Mouse (Mus musculus) right cerebral cortex, postnatal 36 days (tissue): ENCODE measurements around the gene Mif.
"Not testable (repeated sequence)": the region's sequence is repeated elsewhere in the genome, so short reads cannot be mapped to it uniquely, and the experiment has no call there.

ENCODE experiments used
- DNase-seq, 2 experiments: peaks; one replicate each; pipeline ENCODE4 v3.0.0; 2022; ENCODE audit warnings: low spot score in 2 of 2, mixed read lengths in 1 of 2

The Mif gene

DNA sequence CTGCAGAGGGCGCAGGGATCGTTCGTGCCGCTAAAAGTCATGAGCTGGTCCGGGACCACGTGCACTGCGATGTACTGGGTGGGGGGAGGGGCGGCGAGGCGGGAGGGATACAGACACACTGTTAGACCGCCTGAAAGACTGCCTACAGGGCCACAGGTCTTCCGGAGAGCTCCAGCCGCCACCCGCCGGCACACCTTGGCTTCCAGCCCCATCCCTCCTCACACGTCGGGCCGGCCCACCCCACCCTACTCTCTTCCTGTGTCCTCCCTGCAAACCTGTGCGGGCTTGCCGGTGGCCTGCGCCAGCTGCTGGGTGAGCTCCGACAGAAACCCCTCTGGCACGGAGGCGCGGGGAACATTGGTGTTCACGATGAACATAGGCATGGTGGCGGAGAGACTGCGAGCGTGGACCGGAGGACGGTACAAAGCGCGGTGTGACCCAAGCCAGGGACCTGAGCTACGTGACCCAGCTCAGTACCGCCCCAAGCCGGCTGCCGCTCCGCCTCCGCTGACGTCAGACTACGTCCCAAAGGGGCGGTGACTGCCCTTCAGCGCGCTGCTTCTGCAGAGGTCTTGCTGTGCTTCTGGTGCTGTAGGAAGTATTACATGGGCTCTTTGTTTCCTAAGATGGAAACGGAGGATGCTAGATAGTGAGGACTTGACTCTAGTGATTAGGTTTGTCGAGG lies at the start of gene Mif:
TSS of gene Mif (minus strand) at position 455 of the 685 bp plus-strand sequence.
- DNase-seq: peak; percentile 73 to 80

DNA sequence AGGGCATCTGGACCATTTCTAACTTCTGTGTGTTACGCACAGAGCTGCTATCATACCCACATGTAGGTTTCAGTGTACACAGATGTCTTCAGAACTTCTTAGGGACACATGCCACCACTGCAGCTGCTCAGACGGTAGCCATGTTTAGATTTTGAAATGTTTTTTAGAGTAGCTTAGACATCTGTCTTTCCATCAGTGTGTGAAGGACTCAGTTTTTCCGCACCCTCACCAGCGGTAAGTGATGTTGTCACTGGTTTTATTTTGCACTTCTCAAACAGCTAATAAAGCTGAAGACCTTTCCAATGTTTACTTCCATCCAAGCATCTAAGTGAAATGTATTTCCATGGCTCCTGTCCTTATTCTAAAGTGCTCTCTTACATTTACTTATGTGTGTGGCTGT lies 46.8 kb upstream of the Mif start:
- DNase-seq: no peak

DNA sequence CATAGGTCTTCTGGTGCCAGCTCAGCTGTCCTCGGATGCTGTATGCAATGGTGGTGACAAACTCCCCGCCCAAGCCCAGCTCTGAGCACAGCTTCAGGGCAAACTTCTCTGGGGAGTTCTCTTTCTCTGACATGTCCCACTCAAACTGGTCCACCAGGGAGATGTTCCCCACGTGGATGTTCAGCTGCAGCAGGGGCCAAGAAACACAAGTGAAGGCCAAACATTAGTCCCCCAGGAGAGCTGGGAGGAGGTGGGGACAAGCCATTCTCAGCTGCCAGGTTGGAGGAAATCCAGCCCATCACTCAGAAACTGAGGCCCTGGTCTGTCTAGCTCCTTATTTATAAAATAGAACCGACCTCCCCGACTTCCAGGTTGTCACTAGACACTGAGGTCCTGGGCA lies 44.4 kb upstream of the Mif start:
- DNase-seq: no peak

DNA sequence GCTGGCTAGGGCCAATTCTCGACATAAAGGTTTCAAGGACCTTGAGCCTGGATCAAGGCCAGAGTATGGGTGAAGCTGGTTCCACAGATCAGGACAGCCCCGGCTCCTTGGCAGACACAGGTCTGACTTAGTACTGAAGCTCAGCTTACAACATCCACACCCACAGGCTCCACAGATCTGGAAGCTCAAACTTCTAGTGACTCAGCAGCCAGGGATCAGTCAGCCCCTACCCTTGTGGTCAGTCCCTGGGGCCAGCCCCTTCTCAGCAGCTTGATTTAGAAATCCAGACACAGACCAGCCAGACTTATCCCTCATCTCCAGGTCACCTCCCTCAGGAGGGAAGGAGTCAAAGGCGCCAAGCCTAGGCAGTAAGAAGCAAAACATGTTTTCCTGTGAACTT lies 38.8 kb upstream of the Mif start:
- DNase-seq: no peak

DNA sequence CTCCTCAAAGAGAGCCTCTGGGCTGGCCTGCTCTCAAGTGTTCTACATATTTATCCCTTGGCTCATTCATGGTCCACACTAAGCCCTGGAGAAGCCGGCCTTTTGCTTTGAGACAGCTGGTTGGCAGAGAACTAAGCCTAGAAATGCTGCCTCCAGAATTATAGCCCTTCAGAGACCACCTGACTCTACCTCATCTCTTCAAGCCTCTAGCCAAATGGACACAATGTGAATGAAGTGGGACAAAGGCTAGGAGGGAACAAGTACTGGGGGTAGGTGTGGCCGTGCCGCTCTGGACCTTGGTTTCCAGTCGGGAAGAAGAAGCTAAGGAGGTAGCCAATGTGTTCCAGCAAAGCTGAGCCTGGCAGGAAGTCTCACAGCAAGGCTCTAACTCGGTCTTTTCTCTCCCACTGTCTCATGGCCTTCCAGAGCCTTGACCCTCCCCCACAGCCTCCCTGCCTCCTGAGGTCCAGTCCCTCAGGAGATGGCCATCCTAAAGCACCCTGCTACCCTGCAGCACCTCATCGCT lies 38.1 kb upstream of the Mif start:
- DNase-seq: no peak

DNA sequence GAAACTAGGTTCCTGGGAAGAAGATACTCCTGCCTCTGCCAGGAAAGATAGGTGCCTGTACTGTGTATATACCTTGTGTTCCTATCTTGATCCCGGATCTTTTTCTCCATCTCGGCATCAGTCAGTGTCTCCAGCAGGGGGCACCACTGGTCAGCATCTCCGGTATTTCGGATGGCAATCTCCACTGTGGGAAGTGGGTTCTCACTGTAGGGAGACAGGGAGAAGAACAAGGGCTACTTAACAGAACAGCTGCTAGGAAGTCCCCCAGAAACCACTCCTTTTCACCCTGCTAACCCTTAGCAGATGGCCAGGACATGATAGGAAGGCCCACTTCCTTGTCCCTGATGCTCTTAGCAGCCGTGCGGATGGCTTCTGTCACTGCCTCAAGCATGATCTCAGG lies 37.3 kb upstream of the Mif start:
- peak; percentile 51 to 52 for DNase-seq

DNA sequence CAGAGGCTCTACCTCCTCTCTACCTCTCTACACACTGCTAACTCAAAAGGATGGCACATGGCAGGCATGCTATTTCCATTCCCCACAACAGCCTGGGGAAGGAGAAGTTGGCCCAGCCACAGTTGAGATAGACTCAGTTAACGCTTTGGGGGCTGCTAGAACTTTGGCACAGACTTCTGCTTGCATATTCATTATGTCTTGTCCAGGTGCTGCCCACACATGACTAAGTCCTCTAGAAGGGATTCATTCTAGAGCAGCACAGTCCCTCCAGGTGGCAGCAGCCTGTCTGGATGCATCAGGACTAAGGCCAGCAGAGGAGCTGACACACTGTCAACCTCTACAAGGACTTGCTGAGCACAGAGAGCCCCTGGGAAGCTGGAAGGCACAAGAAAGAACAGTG lies 36.2 kb upstream of the Mif start:
- DNase-seq: peak; percentile 37 to 71

DNA sequence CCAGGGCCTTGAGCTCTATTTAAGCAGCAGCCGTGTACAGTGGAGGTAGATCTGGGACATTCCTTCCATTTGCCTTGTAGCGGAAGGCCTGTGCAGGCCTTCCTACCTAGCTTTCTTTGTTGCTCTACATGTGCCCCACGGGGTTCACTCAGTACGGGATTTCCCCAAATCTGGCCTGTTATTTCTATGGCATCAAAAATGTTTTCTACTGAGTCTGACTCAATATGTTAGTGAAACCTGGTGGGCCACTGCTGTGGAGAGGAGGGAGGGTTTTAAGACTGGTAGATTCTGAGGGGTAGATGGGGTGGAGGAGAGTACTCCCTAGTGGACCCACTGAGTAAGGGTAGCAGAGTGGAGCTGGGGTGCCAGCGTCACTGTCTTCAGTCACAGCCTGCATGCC lies 35.7 kb upstream of the Mif start:
- no peak for DNase-seq

DNA sequence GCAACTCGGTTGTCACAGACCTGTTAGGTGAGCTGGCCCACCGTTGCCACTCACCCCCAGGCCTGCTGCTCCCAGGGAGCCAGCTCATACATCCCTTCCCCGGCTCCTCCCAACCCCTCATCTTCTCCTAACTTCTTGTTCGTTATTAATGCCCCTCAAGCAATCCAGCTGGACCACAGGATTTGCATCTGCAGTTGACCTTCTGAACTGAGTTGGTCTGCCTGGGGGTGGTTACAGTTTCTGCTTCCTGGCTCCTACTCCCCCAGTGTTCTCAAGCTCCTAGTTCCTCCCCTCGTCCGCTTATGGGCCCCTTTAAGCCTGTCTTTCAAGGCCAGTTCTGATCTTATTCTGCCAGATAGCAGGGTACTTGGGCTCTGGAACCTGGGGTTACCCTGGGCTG lies 34.6 kb upstream of the Mif start:
- no peak for DNase-seq

DNA sequence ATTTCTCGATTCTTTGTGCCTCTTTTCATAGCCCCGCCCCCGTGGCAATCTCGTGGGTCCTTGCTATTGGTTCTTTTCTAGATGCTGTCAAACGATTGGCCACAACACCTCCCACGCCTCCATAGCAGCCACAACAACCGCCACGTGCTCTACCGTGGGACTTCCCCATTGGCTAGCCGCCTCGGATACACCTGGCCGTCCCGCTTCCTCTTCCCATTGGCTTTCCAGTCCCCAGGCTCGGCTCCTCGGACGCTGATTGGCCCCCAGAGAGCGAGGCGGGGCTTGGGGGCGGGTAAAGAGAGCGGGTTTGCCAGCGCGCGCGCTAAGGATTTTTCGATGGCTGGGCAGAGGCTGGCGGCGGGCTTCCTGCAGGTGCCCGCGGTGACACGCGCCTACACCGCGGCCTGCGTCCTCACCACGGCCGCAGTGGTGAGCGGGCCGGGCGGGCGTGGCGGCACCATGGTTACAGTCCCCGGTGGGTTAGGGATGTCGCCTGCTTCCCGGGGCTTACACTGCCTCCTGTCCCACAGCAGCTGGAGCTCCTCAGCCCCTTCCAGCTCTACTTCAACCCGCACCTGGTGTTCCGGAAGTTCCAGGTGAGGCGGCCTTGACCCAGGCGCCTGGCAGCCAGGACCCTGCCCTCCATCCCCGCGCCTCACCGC lies 33.2 kb upstream of the Mif start, which contains the start of gene Derl3:
TSS of gene Derl3 (plus strand) at position 325 of the 662 bp plus-strand sequence.
- peak; percentile 97 to 98 for DNase-seq

DNA sequence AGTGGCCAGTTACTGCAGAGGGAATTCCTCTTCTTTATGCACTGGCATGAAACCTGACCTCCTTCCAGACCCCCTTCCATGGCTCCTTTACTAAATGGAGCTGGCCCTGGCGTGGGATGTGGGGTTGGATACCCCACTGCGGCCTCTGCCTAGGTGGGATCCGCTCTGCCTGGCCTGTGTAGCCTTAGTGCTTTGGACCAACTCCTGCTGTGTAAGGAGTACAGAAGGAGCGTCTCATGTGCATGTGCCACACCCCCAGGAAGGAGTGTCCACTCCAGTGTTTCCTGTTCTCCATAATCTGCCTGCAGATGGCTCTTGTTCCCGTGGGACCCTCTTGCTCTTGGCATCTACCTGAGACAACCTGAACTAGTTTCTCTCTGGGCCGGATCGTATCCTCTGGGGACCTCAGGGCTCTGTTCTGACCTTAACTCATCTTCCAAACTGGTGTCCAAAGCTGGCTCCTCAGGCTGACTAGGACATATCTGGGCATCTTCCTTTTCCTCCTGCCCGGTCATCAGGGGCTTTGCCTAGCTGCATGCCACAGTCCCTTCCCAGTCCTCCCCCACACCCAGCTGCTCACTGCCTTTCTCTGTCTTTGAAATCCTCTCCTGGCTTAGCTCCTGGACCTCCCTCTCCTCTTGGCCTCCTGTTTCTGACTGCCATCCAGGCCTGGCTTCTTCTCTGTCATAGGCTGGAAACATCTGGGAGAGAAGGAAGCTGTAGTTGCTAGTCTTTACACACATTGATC lies 29.5 kb upstream of the Mif start:
- no peak for DNase-seq

DNA sequence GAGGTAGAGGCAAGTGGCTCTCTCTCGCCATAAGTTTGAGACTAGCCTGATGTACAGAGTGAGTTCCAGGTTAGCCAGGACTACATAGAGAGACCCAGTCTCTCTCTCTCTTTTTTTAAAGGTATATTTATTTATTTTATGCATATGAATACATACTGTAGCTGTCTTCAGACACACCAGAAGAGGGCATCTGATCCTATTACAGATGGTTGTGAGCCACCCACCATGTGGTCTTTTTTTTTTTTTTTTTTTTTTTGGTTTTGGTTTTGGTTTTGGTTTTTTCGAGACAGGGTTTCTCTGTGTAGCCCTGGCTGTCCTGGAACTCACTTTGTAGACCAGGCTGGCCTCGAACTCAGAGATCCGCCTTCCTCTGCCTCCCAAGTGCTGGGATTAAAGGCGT lies 27.5 kb upstream of the Mif start:
- DNase-seq: not testable (repeated sequence)

DNA sequence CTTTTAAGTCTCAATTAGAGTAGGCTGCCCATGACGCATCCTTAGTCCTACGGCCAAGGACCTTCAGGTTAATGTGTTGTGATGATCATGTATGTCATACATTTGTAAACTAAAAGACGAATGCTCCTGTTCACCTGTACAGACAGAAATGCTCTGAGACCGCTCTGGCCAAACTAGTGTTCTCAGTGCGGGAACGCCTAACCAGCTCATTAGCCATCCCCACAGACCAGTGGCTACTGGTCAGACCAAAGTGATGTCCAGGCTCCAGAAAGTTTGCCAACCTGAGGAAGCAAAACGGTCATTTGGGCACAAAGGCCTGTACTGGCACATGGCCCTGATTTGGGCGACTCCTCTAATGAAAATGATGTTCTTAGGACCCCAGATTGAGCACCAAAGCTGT lies 24.7 kb upstream of the Mif start:
- DNase-seq: no peak

DNA sequence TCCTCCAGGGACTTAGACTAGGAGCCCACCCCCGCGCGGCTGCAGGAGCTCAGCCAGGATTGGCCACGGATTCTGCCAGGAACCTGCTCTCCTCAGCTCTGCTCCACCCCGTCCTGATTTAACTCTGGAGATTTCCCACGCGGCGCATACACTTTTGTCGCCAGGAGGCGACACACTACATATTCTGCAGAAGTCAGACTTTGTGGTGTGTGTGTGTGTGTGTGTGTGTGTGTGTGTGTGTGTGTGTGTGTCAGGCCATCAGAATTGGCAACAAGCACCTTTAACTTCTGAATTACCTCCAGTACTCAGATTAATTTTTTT lies 23.2 kb upstream of the Mif start:
- peak; percentile 82 to 85 for DNase-seq

DNA sequence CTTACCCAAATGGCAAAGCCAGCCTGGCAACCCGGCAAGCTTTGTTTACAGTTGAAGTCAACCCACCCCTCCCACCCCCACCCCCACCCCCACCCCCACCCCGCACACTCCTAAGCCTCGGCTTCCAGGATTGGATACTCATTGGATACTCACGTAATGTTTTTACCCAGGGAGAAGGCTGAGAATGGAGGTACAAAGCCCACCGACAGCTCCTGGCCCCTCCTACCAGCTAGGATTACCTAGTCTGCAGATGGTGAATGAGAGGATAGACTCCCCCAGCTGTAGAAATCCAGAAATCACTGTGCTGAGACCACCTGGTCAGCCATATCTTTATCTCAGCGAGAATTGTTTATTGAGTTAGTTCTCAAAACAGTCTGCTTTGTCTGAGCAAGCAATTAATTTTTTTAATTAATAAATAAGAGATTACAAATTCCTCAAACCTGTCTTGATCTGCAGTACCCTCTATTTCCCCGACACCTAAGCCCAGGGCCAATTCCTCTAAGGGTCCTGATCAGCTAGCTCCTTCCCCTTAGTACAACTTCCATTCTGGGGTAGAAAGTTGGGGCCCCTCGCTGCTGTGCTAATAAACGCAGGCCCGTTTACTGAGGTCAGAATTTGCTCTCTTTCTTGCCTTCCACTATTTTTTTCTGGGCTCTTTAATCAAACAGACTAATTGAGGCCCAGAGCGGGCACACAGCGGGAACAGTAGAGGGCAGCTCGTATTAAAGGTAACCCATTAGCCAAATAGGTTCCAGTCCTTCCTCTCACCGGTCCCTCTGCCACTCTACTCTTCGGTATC lies 22.6 kb upstream of the Mif start:
- DNase-seq: no peak

DNA sequence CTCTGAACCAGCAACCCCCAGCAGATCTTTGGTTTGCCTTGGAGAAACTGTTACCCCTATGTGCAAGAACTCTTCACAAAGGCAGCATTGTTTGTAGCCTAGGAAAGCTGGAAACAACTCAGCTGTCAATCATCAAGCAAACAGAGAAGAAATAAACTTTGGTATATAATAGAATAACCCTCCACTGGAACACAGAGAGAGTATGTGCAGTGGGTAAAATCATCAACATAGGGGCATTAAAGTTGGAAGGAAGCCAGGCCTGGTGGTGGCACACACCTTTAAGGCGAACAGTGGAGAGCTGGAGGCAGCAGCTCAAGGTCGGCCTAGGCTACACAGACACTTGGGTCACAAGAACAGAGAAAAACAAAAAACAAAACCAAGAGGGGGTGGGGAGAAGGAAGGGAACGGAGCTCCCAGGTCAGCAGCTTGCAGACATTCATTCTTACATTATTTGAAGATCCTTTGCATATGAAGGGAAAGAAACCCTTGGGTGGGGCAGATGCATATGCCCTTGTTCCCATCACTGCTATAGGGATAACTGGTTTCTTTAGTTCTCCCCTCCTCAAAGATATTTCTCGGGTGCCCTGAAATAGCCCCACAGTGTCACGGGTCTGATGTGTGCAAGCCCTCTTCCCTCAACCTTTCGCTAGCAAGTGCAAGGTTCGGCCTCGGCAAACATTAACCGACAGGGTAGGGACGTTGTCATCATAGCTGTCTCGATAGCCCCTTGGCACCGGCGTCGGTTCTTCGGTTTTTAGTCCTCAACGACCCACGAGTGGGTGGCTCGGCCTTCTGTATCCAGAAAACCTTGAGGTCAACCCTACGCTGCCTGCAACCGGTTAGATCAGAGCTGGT lies 21.8 kb upstream of the Mif start:
- no peak for DNase-seq

DNA sequence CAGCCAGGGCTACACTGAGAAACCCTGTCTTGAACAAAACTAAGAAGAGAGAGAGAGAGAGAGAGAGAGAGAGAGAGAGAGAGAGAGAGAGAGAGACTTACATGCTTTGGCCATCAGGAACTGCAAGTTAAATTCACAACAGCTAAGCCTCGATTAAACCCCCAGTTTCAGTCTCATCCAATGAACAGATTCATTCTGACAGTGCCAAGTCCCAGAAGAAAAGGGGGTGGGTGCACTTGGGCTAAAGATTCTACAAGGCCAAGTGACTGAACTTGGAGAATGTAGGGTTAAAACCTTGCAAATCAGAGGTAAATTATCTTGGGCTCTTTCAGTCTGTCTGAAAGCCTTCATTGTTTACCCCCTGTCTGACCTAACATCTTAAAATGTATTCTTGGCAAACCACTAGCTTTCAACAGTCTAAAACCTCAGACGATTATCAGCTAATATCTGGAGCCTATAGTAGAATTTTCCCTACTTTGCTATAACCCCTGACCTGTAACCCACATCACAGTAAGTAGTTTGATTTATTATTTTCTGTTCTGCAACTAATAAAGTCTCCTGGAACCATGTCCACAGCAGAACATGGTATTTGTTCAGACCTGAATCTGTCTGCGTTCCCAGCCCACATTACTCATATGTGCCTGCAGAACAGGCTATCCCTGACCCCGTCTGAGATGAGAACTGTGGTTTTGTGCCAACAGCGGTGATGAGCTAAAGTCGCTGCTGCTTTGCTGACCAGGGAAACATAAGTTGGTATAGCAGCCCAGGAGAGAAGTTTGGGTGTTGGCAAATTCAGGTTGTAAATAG lies 20.9 kb upstream of the Mif start:
- DNase-seq: no peak

DNA sequence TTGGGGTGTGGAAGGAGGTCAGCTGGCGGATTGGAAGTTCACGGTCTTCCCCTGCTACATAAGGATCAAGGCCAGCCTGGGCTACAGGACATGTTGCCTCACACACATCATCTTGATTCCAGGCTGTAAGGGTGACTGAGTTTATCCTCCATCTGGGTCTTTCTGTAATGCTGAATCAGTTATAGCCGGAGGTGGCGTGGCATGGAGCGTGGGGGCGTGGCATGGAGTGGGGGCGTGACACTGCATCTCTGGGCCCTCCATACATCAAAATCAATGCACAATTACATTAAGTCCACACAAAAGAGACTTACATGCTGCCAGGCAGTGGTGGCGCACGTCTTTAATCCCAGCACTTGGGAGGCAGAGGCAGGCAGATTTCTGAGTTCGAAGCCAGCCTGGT lies 20.3 kb upstream of the Mif start:
- DNase-seq: no peak

DNA sequence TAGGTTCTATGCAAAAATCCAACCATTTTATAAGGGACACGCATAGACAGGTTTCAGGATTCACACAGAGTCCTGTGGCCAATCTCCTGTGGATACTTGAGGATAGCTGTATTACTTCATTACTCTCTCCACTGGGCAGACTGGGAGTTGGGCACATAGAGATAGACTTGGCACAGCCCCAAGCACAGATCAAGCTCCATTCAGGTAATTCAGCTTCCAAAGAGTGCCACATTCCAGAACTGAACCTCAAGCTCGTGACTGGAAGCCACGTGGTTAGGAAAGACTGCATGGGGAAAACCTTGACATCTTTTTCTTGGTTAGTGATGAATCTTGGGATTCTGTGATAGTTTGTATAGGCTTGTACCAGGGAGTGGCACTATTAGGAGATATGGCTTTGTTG lies 18.8 kb upstream of the Mif start:
- no peak for DNase-seq

DNA sequence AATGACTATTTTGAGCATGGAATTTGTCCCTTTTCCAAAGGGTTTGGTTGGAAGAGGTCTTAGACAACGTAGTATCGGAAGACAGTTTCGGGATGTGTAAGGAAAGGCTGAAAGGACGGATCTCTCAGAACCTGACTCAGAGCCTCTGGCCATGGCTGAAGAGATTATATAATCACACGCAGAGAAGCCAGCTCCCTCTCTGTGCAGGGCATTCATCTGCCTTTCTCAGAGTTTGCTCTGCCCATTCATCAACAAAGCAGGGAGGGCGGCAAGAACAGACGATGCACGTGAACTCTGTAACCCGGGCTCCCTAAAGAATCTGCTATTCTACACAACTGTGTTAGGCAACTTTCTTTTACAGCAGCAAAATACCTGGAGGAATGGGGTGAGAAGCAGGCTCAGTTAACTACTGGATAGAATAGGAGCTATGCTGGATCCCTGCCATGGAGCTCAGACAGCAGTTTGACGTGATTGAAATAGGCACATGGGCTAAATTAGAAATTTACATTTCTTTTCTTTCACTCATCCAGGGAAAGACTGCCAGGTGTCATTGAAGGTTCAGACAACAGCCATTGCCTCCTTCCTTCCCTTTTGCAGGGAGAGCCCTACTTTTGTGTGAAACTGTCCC lies 13.6 kb upstream of the Mif start:
- no peak for DNase-seq
